Mouse (Mus musculus): Measurements from ENCODE around the gene Atrip. TPM values are rescaled to one million over a fixed set of nuclear protein-coding genes. Genes with fewer than 3 reads are reported as not detected.

Atrip gene
- polyA plus RNA-seq, 1 experiment from 2014 or later: 27.4 TPM

Other genes with a start within 250 kb of the Atrip start
- 0.08 and 0.09 TPM in 2 replicates for gene Celsr3, start 247.8 kb downstream of the Atrip start, polyA plus RNA-seq (2015; fragmentation: Nextera tagmentation; extraction: Ambion mirVana)
- gene Slc26a6, start 220.8 kb downstream of the Atrip start, polyA plus RNA-seq (2015; fragmentation: Nextera tagmentation; extraction: Ambion mirVana): 12.7 and 13.8 TPM in 2 replicates
- 0.31 TPM in 1 of 2 replicates, not detected in the other for gene Tmem89, start 159.5 kb downstream of the Atrip start, polyA plus RNA-seq (2015; fragmentation: Nextera tagmentation; extraction: Ambion mirVana)
- gene Uqcrc1, start 137.5 kb downstream of the Atrip start, polyA plus RNA-seq (2015; fragmentation: Nextera tagmentation; extraction: Ambion mirVana): 427 and 499 TPM in 2 replicates
- 19.4 and 24.4 TPM in 2 replicates for gene Col7a1, start 120.5 kb downstream of the Atrip start, polyA plus RNA-seq (2015; fragmentation: Nextera tagmentation; extraction: Ambion mirVana)
- 0.46 TPM in 1 of 2 replicates, not detected in the other for gene Ucn2, start 88.1 kb downstream of the Atrip start, polyA plus RNA-seq (2015; fragmentation: Nextera tagmentation; extraction: Ambion mirVana)
- 10.0 and 11.8 TPM in 2 replicates for gene Pfkfb4, start 82.3 kb downstream of the Atrip start, polyA plus RNA-seq (2015; fragmentation: Nextera tagmentation; extraction: Ambion mirVana)
- 108 and 123 TPM in 2 replicates for gene Shisa5, start 35.6 kb downstream of the Atrip start, polyA plus RNA-seq (2015; fragmentation: Nextera tagmentation; extraction: Ambion mirVana)
- 16.0 and 17.2 TPM in 2 replicates for gene Trex1, start 14.4 kb downstream of the Atrip start, polyA plus RNA-seq (2015; fragmentation: Nextera tagmentation; extraction: Ambion mirVana)
- 12.5 and 13.6 TPM in 2 replicates for gene Ccdc51, start 8.4 kb upstream of the Atrip start, polyA plus RNA-seq (2015; fragmentation: Nextera tagmentation; extraction: Ambion mirVana)
- 487 and 558 TPM in 2 replicates for gene Tma7, start 8.5 kb upstream of the Atrip start, polyA plus RNA-seq (2015; fragmentation: Nextera tagmentation; extraction: Ambion mirVana)
- gene Plxnb1, start 21.3 kb upstream of the Atrip start, polyA plus RNA-seq (2015; fragmentation: Nextera tagmentation; extraction: Ambion mirVana): 9.3 and 11.2 TPM in 2 replicates
- gene Fbxw21, start 87.9 kb upstream of the Atrip start, polyA plus RNA-seq (2015; fragmentation: Nextera tagmentation; extraction: Ambion mirVana): not detected in 2 replicates
- gene Fbxw13, start 121.9 kb upstream of the Atrip start, polyA plus RNA-seq (2015; fragmentation: Nextera tagmentation; extraction: Ambion mirVana): not detected in 2 replicates
- not detected in 2 replicates for gene Fbxw20, start 160.6 kb upstream of the Atrip start, polyA plus RNA-seq (2015; fragmentation: Nextera tagmentation; extraction: Ambion mirVana)
- gene Fbxw14, start 213.6 kb upstream of the Atrip start, polyA plus RNA-seq (2015; fragmentation: Nextera tagmentation; extraction: Ambion mirVana): not detected in 2 replicates